Mouse (Mus musculus) C2C12 (cell line): ENCODE measurements around the gene Obsl1.

ENCODE experiments used
- CTCF ChIP-seq: IDR thresholded peaks from one replicate; pipeline ENCODE4 v1.5.1; 2011; ENCODE audit not compliant: control insufficient read depth, insufficient read depth, insufficient read length
- MYOD1 ChIP-seq: IDR thresholded peaks from one replicate; pipeline ENCODE4 v1.6.1; 2011; ENCODE audit warnings: low read depth; ENCODE audit not compliant: control insufficient read depth, insufficient read length

DNA sequence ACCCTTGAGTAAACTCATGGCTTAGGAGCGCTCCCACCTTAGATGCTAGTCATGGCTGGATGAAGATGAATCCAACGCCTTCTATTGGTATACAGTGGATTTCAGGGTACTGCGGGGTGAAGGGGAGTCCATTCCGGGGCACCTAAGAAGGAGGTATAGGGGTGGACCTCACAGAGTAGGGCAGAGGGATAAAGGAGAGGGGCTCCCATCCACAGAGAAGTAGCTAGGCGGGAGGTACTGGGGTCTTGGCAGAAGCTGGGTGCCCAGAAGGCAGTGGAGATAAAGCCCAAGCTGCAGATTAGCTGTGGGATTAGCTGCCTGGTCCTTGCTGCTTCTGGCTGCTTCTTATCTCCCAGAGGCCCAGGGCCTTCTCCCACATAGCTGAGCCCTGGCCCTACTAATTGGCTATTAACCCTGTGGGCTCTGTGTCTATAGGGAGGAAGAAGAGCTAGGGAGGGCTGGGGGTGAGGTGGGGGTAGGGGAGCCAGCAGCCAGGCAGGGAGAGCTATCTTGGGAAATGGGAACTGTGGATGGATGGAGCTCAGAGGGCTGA, 42.5 kb downstream of the Obsl1 start:
- no peak for TF ChIP-seq MYOD1
- TF ChIP-seq CTCF: no peak
